Mouse (Mus musculus): ENCODE results near the gene Esrrg. TPM values are rescaled to one million over a fixed set of nuclear protein-coding genes. Genes with fewer than 3 reads are reported as not detected.

Esrrg gene
- total and polyA plus RNA-seq, 2 experiments, result 1.1 to 4.2 TPM

DNA sequence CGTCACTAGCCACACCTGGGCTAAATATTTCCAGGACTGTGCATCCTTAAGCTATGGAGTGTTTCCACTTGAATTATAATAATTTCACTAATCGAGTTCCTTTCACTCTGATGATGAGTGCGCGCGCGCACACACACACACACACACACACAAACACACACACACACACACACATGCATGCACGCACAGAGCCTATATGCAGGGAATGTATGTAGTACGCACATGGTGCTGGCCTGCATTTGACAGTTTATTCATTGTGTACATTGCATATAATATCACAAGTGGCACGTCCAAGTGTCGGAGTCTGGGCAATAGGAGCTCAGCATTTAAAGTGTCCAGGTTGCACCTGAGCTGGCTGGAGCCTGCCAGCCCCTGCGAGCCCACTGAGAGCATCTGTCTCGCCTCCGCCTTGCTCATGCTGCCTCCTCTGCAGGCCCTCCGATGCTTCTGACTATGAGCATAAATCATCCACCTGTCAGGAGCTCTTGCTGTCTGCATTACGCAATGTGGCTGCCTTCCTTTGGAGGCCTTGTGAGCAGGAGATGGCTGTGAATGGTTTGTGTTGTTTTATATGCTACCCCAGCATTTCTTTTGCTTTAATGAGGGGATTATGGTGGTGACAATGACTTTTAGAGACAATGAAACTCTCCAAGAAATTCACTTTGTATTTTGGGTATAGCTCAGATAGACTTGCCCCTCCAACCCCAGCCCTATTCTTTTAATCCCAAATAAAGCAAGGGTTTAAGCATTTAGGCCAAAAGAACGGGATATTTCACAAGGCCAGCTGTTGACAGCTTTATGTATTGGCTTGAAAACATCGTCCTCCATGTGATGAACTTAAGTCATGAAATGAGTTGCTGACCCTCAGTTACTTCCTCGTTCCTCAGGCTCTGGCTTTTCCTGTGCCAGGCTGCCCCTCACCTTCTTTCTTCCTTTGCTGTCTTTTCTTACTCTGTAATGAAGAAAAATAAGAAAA lies 474.4 kb downstream of the Esrrg start:
- no peak for DNase-seq (ENCODE audit: extremely low read depth, low read depth, low spot score)
- no peak overlapping the region for H3K9ac ChIP-seq (ENCODE audit: low read depth, low read length)
- H3K36me3 ChIP-seq (ENCODE audit: control insufficient read depth, insufficient read depth, low read length), result no peaks in the 10 kb centered on the region
- H3K4me1 ChIP-seq (ENCODE audit: control insufficient read depth, insufficient read depth, low read length), result peaks cover 2% of the 10 kb centered on the region; the same call in 1 of the 2 replicates
- no peak overlapping the region for H3K4me3 ChIP-seq (ENCODE audit: insufficient read depth, low read depth, low read length)
- no peak for TF ChIP-seq CTCF (IDR thresholded peaks at IDR 0.05; ENCODE audit: low read depth, low read length)
- TF ChIP-seq POLR2A (IDR thresholded peaks at IDR 0.05; ENCODE audit: extremely low read depth, insufficient read depth, low read length), result no peak
- WGBS, result 87% methylated on average over 18 of the region's 18 CpGs
- H3K27ac ChIP-seq (replicated peaks; ENCODE audit: insufficient read depth, low read depth, low read length), result no peak overlapping the region
- no peaks in the 10 kb centered on the region for H3K79me2 ChIP-seq (ENCODE audit: control insufficient read depth, insufficient read depth, low read length)
- H3K27me3 ChIP-seq (ENCODE audit: control insufficient read depth, insufficient read depth, low read length), result no peaks in the 10 kb centered on the region

DNA sequence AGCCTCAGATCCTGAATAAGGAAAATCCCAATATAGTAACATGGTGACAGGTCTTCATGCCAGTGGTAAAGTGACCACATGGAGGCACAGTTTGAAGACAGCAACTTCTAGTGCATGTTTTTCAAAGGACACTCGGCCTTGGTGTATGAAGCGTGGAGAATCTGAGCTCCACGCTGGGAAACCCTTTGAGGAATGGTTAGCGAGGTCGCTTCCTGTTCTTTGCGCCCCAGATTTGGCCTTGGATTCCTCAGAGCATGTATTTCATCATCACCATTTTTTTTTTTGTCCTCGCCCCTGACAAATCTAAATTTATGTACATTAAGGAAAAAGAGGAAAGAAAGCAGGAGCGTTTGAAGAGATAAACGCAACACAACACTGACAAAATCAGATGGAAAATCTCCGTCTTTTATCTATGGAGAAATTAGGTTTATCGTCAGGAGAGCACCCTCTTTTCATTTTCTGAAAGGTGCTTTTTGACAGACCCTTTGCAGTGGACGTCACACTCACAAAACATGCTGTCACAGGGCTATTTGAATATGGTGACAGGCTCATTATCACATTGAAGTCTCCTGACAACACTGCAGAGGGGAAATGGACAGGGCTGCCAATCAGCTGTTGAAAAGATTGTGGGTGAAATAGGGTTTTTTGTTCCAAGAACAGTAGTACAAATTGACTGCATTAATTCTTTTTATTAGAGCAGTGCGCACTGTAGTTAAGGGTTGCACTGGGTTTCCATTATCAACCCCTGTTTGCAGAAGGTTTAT lies 476.7 kb downstream of the Esrrg start:
- Histone ChIP-seq H3K79me2 (ENCODE audit: control insufficient read depth, insufficient read depth, low read length) (no peaks in the 10 kb centered on the region), H3K4me1 (ENCODE audit: control insufficient read depth, insufficient read depth, low read length) (no peaks in the 10 kb centered on the region), H3K4me3 (ENCODE audit: insufficient read depth, low read depth, low read length) (no peak overlapping the region), H3K27ac (replicated peaks; ENCODE audit: insufficient read depth, low read depth, low read length) (no peak overlapping the region), H3K9ac (ENCODE audit: low read depth, low read length) (no peak overlapping the region), H3K36me3 (ENCODE audit: control insufficient read depth, insufficient read depth, low read length) (no peaks in the 10 kb centered on the region), H3K27me3 (ENCODE audit: control insufficient read depth, insufficient read depth, low read length) (no peaks in the 10 kb centered on the region)
- TF ChIP-seq CTCF (IDR thresholded peaks at IDR 0.05; ENCODE audit: low read depth, low read length), result no peak
- no peak for TF ChIP-seq POLR2A (IDR thresholded peaks at IDR 0.05; ENCODE audit: extremely low read depth, insufficient read depth, low read length)
- no peak for DNase-seq (ENCODE audit: extremely low read depth, low read depth, low spot score)
- 82% methylated on average over 13 of the region's 13 CpGs for WGBS

- H3K9ac ChIP-seq (ENCODE audit: low read depth, low read length), result no peak overlapping the region
- TF ChIP-seq POLR2A (IDR thresholded peaks at IDR 0.05; ENCODE audit: extremely low read depth, insufficient read depth, low read length), result no peak
- TF ChIP-seq CTCF (IDR thresholded peaks at IDR 0.05; ENCODE audit: low read depth, low read length), result no peak
- no peaks in the 10 kb centered on the region for H3K36me3 ChIP-seq (ENCODE audit: control insufficient read depth, insufficient read depth, low read length)
- no peaks in the 10 kb centered on the region for H3K79me2 ChIP-seq (ENCODE audit: control insufficient read depth, insufficient read depth, low read length)
- H3K4me3 ChIP-seq (ENCODE audit: insufficient read depth, low read depth, low read length), result no peak overlapping the region
- WGBS, result 90% methylated on average over 3 of the region's 3 CpGs
- no peaks in the 10 kb centered on the region; the same call in 1 of the 2 replicates for H3K4me1 ChIP-seq (ENCODE audit: control insufficient read depth, insufficient read depth, low read length)
- H3K27me3 ChIP-seq (ENCODE audit: control insufficient read depth, insufficient read depth, low read length), result no peaks in the 10 kb centered on the region
- no peak for DNase-seq (ENCODE audit: extremely low read depth, low read depth, low spot score)
- no peak overlapping the region for H3K27ac ChIP-seq (replicated peaks; ENCODE audit: insufficient read depth, low read depth, low read length)
Observed at GRCm38 (mm10) chr1:188093724-188094123, 485.1 kb downstream of the Esrrg start.

DNA sequence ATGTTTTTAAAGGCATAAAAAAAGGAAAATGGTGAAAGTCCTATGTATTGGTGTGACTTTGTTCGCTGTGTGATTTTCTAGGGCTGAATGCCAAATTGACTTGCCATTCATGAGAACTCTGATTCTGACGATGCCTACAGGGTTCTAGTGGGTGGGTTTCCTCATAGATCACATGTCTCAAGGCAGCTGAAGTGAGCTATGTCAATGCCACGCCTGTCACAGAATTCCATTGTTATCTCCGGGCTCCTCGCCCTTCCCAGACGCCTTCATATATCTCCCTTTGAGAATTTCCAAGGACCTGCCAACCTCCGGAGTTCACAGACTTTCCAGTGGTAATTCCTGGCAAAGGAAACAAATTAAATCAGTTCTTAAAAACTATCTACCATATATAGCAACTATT lies 493.2 kb downstream of the Esrrg start:
- no peaks in the 10 kb centered on the region for H3K79me2 ChIP-seq (ENCODE audit: control insufficient read depth, insufficient read depth, low read length)
- H3K4me1 ChIP-seq (ENCODE audit: control insufficient read depth, insufficient read depth, low read length), result no peaks in the 10 kb centered on the region
- WGBS, result 86% methylated on average over 7 of the region's 7 CpGs
- DNase-seq (ENCODE audit: extremely low read depth, low read depth, low spot score), result no peak
- H3K27me3 ChIP-seq (ENCODE audit: control insufficient read depth, insufficient read depth, low read length), result no peaks in the 10 kb centered on the region; the same call in 1 of the 2 replicates
- H3K4me3 ChIP-seq (ENCODE audit: insufficient read depth, low read depth, low read length), result no peak overlapping the region
- H3K36me3 ChIP-seq (ENCODE audit: control insufficient read depth, insufficient read depth, low read length), result no peaks in the 10 kb centered on the region
- no peak for TF ChIP-seq POLR2A (IDR thresholded peaks at IDR 0.05; ENCODE audit: extremely low read depth, insufficient read depth, low read length)
- no peak overlapping the region for H3K9ac ChIP-seq (ENCODE audit: low read depth, low read length)
- no peak overlapping the region for H3K27ac ChIP-seq (replicated peaks; ENCODE audit: insufficient read depth, low read depth, low read length)

GRCm38 (mm10) chr1:188103179-188103578 lies 494.6 kb downstream of the Esrrg start:
- Histone ChIP-seq H3K27ac (replicated peaks; ENCODE audit: insufficient read depth, low read depth, low read length) (no peak overlapping the region), H3K9ac (ENCODE audit: low read depth, low read length) (no peak overlapping the region), H3K36me3 (ENCODE audit: control insufficient read depth, insufficient read depth, low read length) (no peaks in the 10 kb centered on the region), H3K79me2 (ENCODE audit: control insufficient read depth, insufficient read depth, low read length) (no peaks in the 10 kb centered on the region), H3K4me1 (ENCODE audit: control insufficient read depth, insufficient read depth, low read length) (no peaks in the 10 kb centered on the region), H3K4me3 (ENCODE audit: insufficient read depth, low read depth, low read length) (no peak overlapping the region), H3K27me3 (ENCODE audit: control insufficient read depth, insufficient read depth, low read length) (no peaks in the 10 kb centered on the region; the same call in 1 of the 2 replicates)
- 61% methylated on average over 3 of the region's 3 CpGs for WGBS
- DNase-seq (ENCODE audit: extremely low read depth, low read depth, low spot score), result no peak
- TF ChIP-seq CTCF (IDR thresholded peaks at IDR 0.05; ENCODE audit: low read depth, low read length) (no peak), POLR2A (IDR thresholded peaks at IDR 0.05; ENCODE audit: extremely low read depth, insufficient read depth, low read length) (no peak)

Measured in liver, adult 2 months (tissue).